Mouse (Mus musculus) forebrain, postnatal 0 days (tissue): ENCODE data around the gene Gnaq. TPM values are rescaled to one million over a fixed set of nuclear protein-coding genes. Genes with fewer than 3 reads are reported as not detected.
"Not testable (repeated sequence)": the region's sequence is repeated elsewhere in the genome, so short reads cannot be mapped to it uniquely, and the experiment has no call there.

ENCODE experiments used
- ATAC-seq: fragments of 200-750 bp; cut with Nextera tagmentation; 2 replicates; pipeline ENCODE4 v1.8.0; 2017; ENCODE audit warnings: mild to moderate bottlenecking, moderate library complexity
- DNase-seq: peaks from one replicate; pipeline ENCODE4 v3.0.0-alpha.2; 2015
- H3K27ac ChIP-seq: fragments of 300-500 bp; sonication (generic); 2 replicates; pipeline ENCODE4 v1.5.1; 2014; ENCODE audit warnings: low read depth, mild to moderate bottlenecking, antibody characterized with exemption, low read length, moderate library complexity, mixed read lengths
- H3K27me3 ChIP-seq: fragments of 300-500 bp; sonication (generic); 2 replicates; pipeline ENCODE4 v1.6.1; 2014; ENCODE audit warnings: mild to moderate bottlenecking, low read length, mixed read lengths; ENCODE audit not compliant: insufficient read depth
- H3K36me3 ChIP-seq: fragments of 300-500 bp; sonication (generic); 2 replicates; pipeline ENCODE4 v1.6.1; 2014; ENCODE audit warnings: mild to moderate bottlenecking, moderate library complexity; ENCODE audit not compliant: insufficient read depth
- H3K4me1 ChIP-seq: fragments of 300-500 bp; sonication (generic); 2 replicates; pipeline ENCODE4 v1.6.1; 2014; ENCODE audit warnings: antibody characterized with exemption; ENCODE audit not compliant: insufficient read depth
- H3K4me2 ChIP-seq: fragments of 300-500 bp; sonication (generic); 2 replicates; pipeline ENCODE4 v1.6.1; 2014; ENCODE audit warnings: low read depth, mild to moderate bottlenecking, moderate library complexity
- H3K4me3 ChIP-seq: fragments of 300-500 bp; sonication (generic); 2 replicates; pipeline ENCODE4 v1.5.1; 2014; ENCODE audit warnings: low read depth, low read length, mixed read lengths
- H3K9ac ChIP-seq: fragments of 300-500 bp; sonication (generic); 2 replicates; pipeline ENCODE4 v1.6.1; 2014; ENCODE audit warnings: mild to moderate bottlenecking
- H3K9me3 ChIP-seq: fragments of 300-500 bp; sonication (generic); 2 replicates; pipeline ENCODE4 v1.6.1; 2016; ENCODE audit warnings: low read length
- CTCF ChIP-seq: sonication (generic); IDR thresholded peaks from 2 replicates; pipeline ENCODE4 v1.5.1; 2016; ENCODE audit warnings: antibody characterized with exemption, control low read depth, low read depth
- WGBS: fragments of 180-500 bp; shearing (Covaris S2); extraction: QIAGEN DNeasy Blood & Tissue Kit; methylation state at CpG from one replicate; pipeline ENCODE4 v1.1.7; 2014; 5-methylcytosine and 5-hydroxymethylcytosine counted together
- polyA plus RNA-seq: library from polyadenylated mRNA; unstranded; fragments of >200 nt; fragmentation: Nextera tagmentation; extraction: Ambion mirVana; gene quantifications from 2 replicates; pipeline ENCODE4 v1.2.1, GENCODE M21; 2015
- total RNA-seq: library from RNA; depleted of rRNA; stranded (reverse); fragments of >200 nt; gene quantifications from 2 replicates; pipeline ENCODE4 v1.2.3, GENCODE M21; 2014; rRNA removed

Gene Gnaq
- total RNA-seq (115 and 143 TPM in 2 replicates), polyA plus RNA-seq (60.1 and 94.2 TPM in 2 replicates)

DNA sequence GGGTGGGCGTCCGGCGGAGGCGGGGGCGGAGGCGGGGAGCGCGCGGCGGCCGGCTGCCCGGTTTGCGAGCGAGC lies at the start of gene Gnaq:
Gene Gnaq, plus strand, starts transcription at position 41 of the 74 bp plus-strand sequence.
- H3K9me3 ChIP-seq: no peaks in the 10 kb centered on the region
- H3K9ac ChIP-seq: peak within 1 kb of the TSS; percentile 98
- no peak for DNase-seq
- H3K4me3 ChIP-seq: peak within 1 kb of the TSS; percentile 97
- no peaks in the 10 kb centered on the region for H3K27me3 ChIP-seq
- peak within 1 kb of the TSS; percentile 61 for H3K4me2 ChIP-seq
- no peaks in the 10 kb centered on the region for H3K36me3 ChIP-seq
- 7% methylated on average over 3 of the region's 14 CpGs for WGBS
- TF ChIP-seq CTCF: no peak
- H3K4me1 ChIP-seq: peaks cover 16% of the 10 kb centered on the region
- no peak for ATAC-seq
- peak within 1 kb of the TSS; percentile 99 for H3K27ac ChIP-seq

DNA sequence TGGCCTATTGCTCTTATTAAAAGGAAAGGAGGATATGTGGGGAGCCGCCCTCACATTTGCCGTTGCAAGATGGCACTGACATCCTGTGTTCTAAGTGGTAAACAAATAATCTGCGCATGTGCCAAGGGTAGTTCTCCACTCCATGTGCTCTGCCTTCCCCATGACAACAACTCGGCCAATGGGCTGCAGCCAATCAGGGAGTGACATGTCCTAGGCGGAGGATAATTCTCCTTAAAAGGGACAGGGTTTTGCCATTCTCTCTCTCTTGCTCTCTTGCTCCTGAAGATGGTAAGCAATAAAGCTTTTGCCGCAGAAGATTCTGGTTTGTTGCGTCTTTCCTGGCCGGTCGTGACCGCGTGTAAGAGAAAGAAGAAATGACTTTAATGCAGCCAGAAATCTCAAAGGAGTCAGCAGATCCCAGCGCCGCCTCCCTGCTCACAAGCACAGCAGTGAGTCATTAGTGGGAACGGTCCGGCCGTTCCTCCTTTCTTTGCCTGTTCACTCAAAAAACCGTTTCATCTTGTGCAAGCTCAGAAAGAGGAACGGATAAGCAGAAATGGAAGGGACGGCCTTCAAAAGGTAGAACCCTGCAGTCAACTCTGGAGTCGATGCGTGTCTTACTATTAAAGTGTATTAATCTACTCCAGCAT lies 48.5 kb upstream of the Gnaq start:
- not testable (repeated sequence) for H3K36me3 ChIP-seq, H3K9ac ChIP-seq, H3K9me3 ChIP-seq, H3K4me3 ChIP-seq, H3K27ac ChIP-seq, ATAC-seq, H3K27me3 ChIP-seq, DNase-seq, H3K4me2 ChIP-seq, H3K4me1 ChIP-seq
- 85% methylated on average over 21 of the region's 21 CpGs for WGBS

DNA sequence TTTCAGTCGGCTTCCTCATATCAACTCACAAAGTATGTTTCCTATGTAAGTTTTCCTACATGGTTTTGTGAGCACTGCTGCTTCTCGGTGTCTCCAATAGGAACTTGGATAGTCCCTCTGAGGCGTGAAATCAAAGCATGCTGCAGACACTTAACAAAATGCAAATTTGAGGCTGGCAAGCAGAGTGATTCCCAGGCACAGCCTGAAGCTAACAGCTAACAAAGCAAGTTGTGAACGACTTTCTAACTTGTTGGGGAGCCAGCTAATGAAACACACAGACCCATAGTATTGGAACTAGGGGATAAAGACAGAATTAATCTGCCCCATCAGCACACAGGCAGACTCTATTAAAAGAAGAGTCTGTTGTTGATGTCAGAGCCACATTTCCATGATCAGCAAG lies 47.4 kb upstream of the Gnaq start:
- no peaks in the 10 kb centered on the region for H3K4me1 ChIP-seq
- no peaks in the 10 kb centered on the region for H3K9me3 ChIP-seq
- H3K9ac ChIP-seq: no peak overlapping the region
- no peak overlapping the region for H3K27ac ChIP-seq
- DNase-seq (peak; percentile 53), ATAC-seq (peak; percentile 77)
- no peak for TF ChIP-seq CTCF
- H3K4me3 ChIP-seq: no peak overlapping the region
- 44% methylated on average over 4 of the region's 4 CpGs for WGBS
- H3K27me3 ChIP-seq: no peaks in the 10 kb centered on the region
- H3K4me2 ChIP-seq: no peak overlapping the region
- H3K36me3 ChIP-seq: no peaks in the 10 kb centered on the region

DNA sequence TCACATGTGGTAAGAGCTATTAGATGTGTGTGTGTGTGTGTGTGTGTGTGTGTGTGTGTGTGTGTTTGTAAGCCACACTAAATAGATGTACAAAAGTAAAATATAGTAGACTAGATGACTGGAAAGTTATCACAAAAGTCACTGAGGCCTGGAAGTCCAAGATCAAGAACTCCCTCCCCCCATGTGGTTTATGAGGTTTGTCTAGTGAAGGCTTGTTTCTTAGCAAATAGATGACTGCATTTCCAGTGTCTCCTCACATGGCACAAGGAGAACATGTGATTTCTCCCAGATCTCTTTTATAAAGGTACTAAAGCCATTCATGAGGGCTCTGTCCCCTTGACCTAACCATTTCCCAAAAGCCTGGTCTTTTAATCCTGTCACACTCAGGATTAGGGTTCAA lies 46.5 kb upstream of the Gnaq start:
- Histone ChIP-seq H3K9ac (no peak overlapping the region), H3K36me3 (no peaks in the 10 kb centered on the region), H3K9me3 (no peaks in the 10 kb centered on the region), H3K4me1 (no peaks in the 10 kb centered on the region), H3K27me3 (no peaks in the 10 kb centered on the region), H3K4me2 (no peak overlapping the region), H3K27ac (no peak overlapping the region), H3K4me3 (no peak overlapping the region)
- ATAC-seq (no peak), DNase-seq (no peak)
- no peak for TF ChIP-seq CTCF

DNA sequence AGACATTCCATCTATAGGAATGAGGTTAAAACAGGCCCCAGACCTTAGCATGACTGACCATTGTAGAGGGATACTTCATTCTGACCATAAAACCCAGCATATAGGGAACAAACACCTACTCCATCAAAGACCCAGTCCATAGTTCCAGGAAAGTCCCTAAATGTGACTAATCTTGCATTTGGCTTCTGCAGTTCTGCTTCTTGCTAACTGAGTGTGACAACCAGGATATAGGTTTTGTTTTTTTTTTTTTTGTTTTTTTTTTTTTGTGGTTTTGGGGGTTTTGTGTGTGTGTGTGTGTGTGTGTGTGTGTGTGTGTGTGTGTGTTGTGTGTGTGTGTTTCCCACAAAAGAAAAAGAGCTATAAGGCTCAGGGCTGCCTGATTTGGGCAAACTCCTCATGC lies 46.0 kb upstream of the Gnaq start:
- no peak for TF ChIP-seq CTCF
- Histone ChIP-seq H3K4me1 (no peaks in the 10 kb centered on the region), H3K9ac (no peak overlapping the region), H3K4me3 (no peak overlapping the region), H3K9me3 (no peaks in the 10 kb centered on the region), H3K27me3 (no peaks in the 10 kb centered on the region), H3K27ac (no peak overlapping the region), H3K4me2 (no peak overlapping the region), H3K36me3 (no peaks in the 10 kb centered on the region)
- DNase-seq: no peak
- ATAC-seq: no peak

DNA sequence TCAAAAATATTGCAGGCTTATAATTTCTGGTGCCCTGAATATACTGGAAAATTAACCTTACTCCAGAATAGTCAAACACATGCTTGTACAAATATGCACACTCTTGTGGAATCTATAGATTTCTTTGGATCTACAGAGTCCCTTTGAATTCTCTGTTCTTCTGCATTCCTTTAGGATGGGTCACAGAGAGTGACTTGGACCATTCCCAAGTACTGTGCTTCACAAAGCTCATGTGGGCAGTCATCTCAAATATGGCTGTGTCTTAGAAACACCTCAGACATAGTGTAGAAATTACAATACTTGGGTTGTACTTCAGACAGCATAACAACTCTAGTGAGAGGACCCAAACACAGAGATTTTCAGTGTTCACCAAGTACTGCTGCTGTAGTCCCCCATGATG lies 45.2 kb upstream of the Gnaq start:
- Histone ChIP-seq H3K9me3 (no peaks in the 10 kb centered on the region), H3K4me2 (no peak overlapping the region), H3K4me3 (no peak overlapping the region), H3K27ac (no peak overlapping the region), H3K4me1 (no peaks in the 10 kb centered on the region), H3K36me3 (no peaks in the 10 kb centered on the region), H3K9ac (no peak overlapping the region), H3K27me3 (no peaks in the 10 kb centered on the region)
- DNase-seq (no peak), ATAC-seq (no peak)
- no peak for TF ChIP-seq CTCF

DNA sequence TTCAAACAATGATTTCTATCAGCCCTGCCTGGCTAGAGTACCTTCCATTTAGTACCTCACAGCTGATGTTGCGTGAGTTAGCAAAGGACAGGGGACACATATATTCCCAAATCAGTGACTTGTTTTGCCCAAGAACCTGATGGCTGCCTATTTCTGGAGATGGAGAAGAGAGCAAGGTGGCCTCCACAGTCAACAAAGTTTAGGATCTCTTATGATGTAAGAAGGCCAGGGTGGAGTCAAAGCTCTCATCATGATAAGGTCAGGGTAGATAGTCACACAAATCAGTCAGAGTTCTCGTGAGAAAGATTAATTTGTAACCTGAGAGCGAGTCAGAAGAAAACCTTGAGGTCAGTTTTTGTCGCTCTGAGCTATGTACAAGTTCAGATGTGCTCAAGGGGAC lies 39.0 kb upstream of the Gnaq start:
- H3K4me2 ChIP-seq: no peak overlapping the region
- TF ChIP-seq CTCF: no peak
- no peak overlapping the region for H3K9ac ChIP-seq
- no peak for DNase-seq
- WGBS: 85% methylated on average over 4 of the region's 4 CpGs
- H3K4me1 ChIP-seq: no peaks in the 10 kb centered on the region
- ATAC-seq: no peak
- no peaks in the 10 kb centered on the region for H3K36me3 ChIP-seq
- H3K9me3 ChIP-seq: peaks cover 11% of the 10 kb centered on the region; the same call in 1 of the 2 replicates
- H3K27me3 ChIP-seq: no peaks in the 10 kb centered on the region
- no peak overlapping the region for H3K27ac ChIP-seq
- no peak overlapping the region for H3K4me3 ChIP-seq

DNA sequence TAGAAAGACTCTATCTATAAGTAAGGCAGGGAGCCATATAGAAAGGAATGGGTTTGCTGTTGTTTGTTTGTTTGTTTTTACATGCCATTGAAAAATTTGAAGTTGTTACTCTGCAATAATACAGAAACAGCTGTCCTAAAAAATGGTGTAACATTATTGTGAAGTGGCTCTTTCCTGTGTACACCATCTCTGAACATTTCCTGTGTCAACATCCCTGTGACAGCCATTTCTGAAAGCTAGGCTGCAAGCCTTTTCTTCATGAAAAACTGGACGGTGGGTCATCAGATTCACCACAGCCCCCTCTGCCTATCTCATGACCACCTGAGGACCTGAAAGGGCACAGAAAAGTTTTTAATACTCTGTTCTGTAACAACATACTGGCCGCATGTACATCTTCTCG lies 22.7 kb upstream of the Gnaq start:
- no peaks in the 10 kb centered on the region for H3K27me3 ChIP-seq
- H3K4me2 ChIP-seq: no peak overlapping the region
- DNase-seq (no peak), ATAC-seq (no peak)
- H3K27ac ChIP-seq: no peak overlapping the region
- WGBS: 89% methylated on average over 3 of the region's 3 CpGs
- H3K4me1 ChIP-seq: no peaks in the 10 kb centered on the region
- no peak for TF ChIP-seq CTCF
- H3K9me3 ChIP-seq: no peaks in the 10 kb centered on the region
- H3K4me3 ChIP-seq: no peak overlapping the region
- H3K9ac ChIP-seq: no peak overlapping the region
- H3K36me3 ChIP-seq: no peaks in the 10 kb centered on the region
